Mouse (Mus musculus): ENCODE measurements around the gene Snrpb2. TPM values are rescaled to one million over a fixed set of nuclear protein-coding genes. Genes with fewer than 3 reads are reported as not detected.

Snrpb2 gene
- total RNA-seq, 2 experiments from 2014 or later, result 34.2 to 35.0 TPM

DNA sequence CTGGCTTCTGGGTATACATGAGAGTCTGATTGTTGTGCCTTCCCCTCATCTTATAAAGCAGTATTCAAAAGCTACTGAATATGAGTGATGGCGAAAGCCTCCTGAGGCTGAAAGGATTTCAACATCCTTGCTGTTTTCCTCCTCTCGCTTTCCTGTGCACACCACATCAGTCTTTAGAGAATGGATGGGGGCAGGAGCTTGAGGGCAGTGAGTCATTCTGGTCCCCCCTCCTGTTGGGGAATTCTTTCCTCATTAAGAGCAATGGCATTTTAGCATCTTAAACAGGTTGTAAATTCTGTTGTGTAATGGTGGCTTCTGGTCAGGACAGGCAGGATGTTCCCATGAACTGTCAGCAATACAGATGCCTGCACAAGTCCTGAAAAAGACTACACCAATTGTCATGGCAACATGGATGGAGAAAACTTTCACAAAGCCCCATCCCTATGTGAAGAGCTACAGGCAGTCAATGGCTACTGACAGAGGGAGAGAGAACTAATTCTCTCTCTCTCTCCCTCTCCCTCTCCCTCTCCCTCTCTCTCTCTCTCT, 22.1 kb downstream of the Snrpb2 start:
- intact Hi-C loops (cut with DNase I), result no loop called here

DNA sequence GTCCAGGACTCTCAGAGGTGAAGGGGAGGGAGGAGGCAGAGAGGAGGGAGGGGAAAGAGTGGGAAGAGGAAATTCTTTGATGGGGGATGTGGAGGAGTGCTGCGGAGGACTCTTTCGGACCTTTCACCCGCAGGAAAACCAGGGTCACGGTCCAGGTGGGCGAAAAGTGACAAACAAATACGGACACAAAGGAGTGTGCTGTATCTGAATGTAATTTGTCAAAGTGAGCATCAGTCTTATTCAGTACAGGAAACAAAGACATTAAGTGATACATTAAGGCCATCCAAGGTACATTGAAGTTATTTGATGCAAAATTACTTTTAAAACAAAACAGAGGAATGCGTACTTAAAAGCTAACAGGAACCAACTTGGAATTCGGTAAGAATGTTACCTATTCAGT, 27.0 kb downstream of the Snrpb2 start:
- no peak for DNase-seq (ENCODE audit: low spot score in 2 of 2)
- intact Hi-C loops (cut with DNase I), result no loop called here

More for the DNA sequence above, 22.1 kb downstream of the Snrpb2 start:
- no peak for DNase-seq (ENCODE audit: low spot score in 2 of 2)

DNA sequence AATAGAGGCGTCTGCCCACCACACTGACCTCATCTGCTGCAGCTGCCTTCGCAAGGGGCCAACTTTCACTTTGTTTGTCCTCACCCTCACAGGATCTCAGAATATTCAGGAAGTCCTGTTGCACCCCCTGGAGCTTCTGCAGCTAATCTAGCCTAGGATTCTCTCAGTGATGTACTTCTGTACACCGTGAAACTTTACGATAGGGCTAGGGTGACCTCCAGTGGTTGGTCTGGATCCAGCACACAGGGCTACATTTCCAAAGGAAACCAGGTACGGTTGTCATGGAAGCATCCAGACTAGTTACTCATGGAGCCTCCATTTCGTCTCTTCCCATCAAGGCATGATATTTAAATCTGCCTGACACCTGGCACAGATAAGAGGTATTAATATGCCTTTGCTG, 30.9 kb downstream of the Snrpb2 start:
- peak; percentile 82 to 93 for DNase-seq (ENCODE audit: low spot score in 2 of 2)
- intact Hi-C loops (cut with DNase I), result loop anchor here (2.0 kb wide), 1 partner anchor 235 kb away; no protein-coding TSS in a partner anchor

DNA sequence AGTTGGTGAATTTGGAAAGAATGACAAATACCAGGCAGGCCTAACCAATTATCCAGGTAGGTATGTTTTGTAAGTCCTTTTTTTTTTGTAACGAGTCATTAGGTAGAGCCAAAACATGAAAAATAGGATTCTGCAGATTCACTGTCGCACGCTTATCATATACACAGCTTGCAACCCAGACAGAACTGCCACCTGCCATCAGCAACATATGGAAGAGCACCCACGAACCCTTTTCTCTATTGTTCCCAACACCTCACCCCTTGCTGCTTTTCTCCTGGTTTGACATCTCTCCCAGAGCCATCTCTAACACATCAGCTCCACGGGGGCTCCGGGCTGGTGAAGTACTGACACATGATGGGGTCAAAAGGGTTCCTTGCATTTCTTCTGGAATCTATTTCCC, 31.9 kb downstream of the Snrpb2 start:
- intact Hi-C loops (cut with DNase I), result loop anchor here (2.0 kb wide), 1 partner anchor 236 kb away; no protein-coding TSS in a partner anchor

DNA sequence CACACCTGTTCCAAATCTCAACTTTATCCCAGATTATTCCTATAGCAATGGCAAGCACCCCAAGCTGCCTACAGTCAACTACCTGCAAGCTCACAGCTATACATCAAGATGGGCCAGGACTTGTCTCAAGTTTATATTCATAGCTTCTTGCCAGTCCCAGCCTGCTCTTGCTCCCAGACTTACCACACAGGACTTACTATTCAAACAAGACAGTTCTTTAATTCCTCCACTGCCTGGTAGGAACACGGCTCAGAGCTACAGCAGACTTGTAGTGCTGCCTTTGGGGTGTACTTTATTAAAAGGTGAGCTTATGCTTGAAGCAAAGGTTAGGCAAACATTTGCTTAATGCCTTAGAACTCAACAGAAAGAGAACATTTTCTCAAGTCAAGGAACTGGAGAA, 34.3 kb downstream of the Snrpb2 start:
- intact Hi-C loops (cut with DNase I), result no loop called here
- no peak for DNase-seq (ENCODE audit: low spot score in 2 of 2)

More for the DNA sequence above, 31.9 kb downstream of the Snrpb2 start:
- DNase-seq (ENCODE audit: low spot score in 2 of 2), result peak in 1 of 2 experiments; percentile 54

DNA sequence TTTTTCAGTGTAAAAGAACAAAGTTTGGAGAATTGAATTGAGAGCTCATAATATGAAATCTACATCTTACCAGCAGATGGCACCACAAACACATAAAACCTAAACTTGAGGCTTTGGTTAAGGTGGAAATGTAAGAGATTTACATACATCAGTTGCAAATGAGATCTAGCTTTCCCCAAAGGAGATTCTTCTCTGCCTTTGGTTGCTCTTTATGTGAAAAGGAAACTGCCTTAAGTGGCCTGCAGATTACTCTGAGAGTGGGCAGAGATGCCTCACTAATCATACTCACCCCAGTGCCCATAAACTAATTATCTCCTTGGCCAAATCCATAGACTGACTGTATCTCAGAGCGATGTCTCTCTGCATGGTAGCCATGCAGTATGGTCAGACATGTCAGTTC, 51.0 kb downstream of the Snrpb2 start:
- intact Hi-C loops (cut with DNase I), result loop anchor here (2.0 to 10.0 kb wide), 3 partner anchors 571 to 1341 kb away; no protein-coding TSS in a partner anchor
- peak; percentile 45 to 80 for DNase-seq (ENCODE audit: low spot score in 2 of 2)

DNA sequence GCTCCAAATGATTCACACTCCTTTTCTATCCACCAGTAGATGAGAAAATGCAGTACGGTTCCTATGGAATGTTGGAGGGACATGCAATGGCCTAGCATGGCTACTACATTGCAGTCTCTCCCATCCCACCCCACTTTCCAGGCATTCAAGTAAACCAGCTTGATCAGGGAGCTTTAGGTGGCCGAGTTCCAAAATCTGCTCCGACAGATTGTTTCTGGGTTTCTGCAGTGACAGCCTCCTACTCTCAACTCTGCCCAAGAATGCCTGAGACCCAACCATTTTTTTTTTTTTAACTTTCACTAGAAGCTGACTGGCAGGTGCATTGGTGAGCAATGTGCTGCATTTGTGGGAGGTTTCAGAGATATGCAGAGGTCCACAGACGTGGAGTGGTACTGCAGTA, 51.9 kb downstream of the Snrpb2 start:
- peak; percentile 49 to 83 for DNase-seq (ENCODE audit: low spot score in 2 of 2)
- intact Hi-C loops (cut with DNase I), result loop anchor here (2.0 to 10.0 kb wide), 5 partner anchors 248 to 1340 kb away; partner anchors contain the start of gene Pcsk2

DNA sequence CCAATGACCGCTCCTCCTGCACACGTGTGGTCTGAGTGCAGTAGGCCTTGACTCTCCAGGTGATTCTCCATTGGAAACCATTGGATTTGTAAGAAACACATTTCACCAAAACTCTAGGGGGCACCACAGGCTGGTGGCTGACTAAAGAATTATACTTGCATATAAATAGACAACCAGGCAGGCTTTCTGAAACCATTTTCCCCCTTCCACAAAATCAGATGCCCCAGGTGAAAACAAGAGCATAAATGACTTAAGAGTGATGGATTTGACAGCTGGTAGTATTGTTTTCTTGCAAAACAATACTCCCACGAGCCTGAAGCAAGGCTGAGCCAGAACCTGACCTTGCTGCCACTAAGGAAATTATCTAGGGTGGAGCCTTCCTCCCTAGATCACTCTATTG, 54.6 kb downstream of the Snrpb2 start:
- intact Hi-C loops (cut with DNase I), result loop anchor here (5.0 to 10.0 kb wide), 4 partner anchors 245 to 1337 kb away; partner anchors contain the start of gene Pcsk2
- peak; percentile 38 to 74 for DNase-seq (ENCODE audit: low spot score in 2 of 2)

DNA sequence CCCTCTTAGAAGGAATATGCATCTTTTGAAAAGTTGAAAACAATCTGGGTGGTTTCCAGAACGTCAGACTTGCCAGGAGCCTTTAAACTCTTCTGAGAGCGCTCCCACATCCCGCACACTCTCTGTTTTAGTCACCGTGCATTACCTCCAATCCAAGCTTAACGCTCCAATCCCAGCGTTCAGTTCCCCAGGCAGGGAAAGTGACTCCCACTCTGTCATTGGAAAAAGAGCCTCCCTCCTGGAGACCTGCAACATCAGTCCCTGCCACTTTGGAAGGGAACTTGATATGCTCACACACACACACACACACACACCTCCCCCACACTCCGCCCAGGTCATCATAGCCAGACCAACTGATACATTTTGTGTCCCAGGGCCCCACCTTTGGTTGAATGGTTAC, 55.4 kb downstream of the Snrpb2 start:
- intact Hi-C loops (cut with DNase I), result loop anchor here (5.0 to 10.0 kb wide), 4 partner anchors 244 to 1337 kb away; partner anchors contain the start of gene Pcsk2
- DNase-seq (ENCODE audit: low spot score in 2 of 2), result no peak

Other genes starting within 250 kb of the Snrpb2 start
- 10 to 100 TPM; 10.2 to 12.7 TPM for gene Kif16b, start 161.5 kb upstream of the Snrpb2 start, total RNA-seq (2021)
- gene Otor, start 15.4 kb downstream of the Snrpb2 start, total RNA-seq (2021), result not detected

Data from left cerebral cortex, postnatal 25 days (tissue).